Mouse (Mus musculus) midbrain, embryonic 11.5 days (tissue): ENCODE results near the gene Hpse2. TPM values are rescaled to one million over a fixed set of nuclear protein-coding genes. Genes with fewer than 3 reads are reported as not detected.
"Not testable (repeated sequence)": the region's sequence is repeated elsewhere in the genome, so short reads cannot be mapped to it uniquely, and the experiment has no call there.

Source experiments
- ATAC-seq: fragments of 200-750 bp; cut with Nextera tagmentation; 2 replicates; pipeline ENCODE4 v1.8.0; 2017; ENCODE audit warnings: moderate TSS enrichment, moderate library complexity; ENCODE audit not compliant: low FRiP score
- DNase-seq: peaks from one replicate; pipeline ENCODE4 v3.0.0; 2015; ENCODE audit warnings: low spot score; ENCODE audit errors: missing footprints
- H3K27ac ChIP-seq: fragments of 300-500 bp; sonication (generic); 2 replicates; pipeline ENCODE4 v1.5.1; 2014; ENCODE audit warnings: low read depth, low read length
- H3K27me3 ChIP-seq: fragments of 300-500 bp; sonication (generic); 2 replicates; pipeline ENCODE4 v1.6.1; 2014; ENCODE audit warnings: mild to moderate bottlenecking, low read length, moderate library complexity, mixed read lengths; ENCODE audit not compliant: control insufficient read depth, insufficient read depth
- H3K36me3 ChIP-seq: fragments of 300-500 bp; sonication (generic); 2 replicates; pipeline ENCODE4 v1.6.1; 2014; ENCODE audit warnings: mild to moderate bottlenecking, low read length, moderate library complexity, mixed read lengths; ENCODE audit not compliant: control insufficient read depth, insufficient read depth
- H3K4me1 ChIP-seq: fragments of 300-500 bp; sonication (generic); 2 replicates; pipeline ENCODE4 v1.6.1; 2014; ENCODE audit warnings: low read length; ENCODE audit not compliant: control insufficient read depth, insufficient read depth
- H3K4me2 ChIP-seq: fragments of 300-500 bp; sonication (generic); 2 replicates; pipeline ENCODE4 v1.6.1; 2014; ENCODE audit warnings: mild to moderate bottlenecking, moderate library complexity
- H3K4me3 ChIP-seq: fragments of 300-500 bp; sonication (generic); 2 replicates; pipeline ENCODE4 v1.5.1; 2014; ENCODE audit warnings: low read depth, low read length
- H3K9ac ChIP-seq: fragments of 300-500 bp; sonication (generic); 2 replicates; pipeline ENCODE4 v1.6.1; 2014; ENCODE audit warnings: low read length
- H3K9me3 ChIP-seq: fragments of 300-500 bp; sonication (generic); 2 replicates; pipeline ENCODE4 v1.6.1; 2016; ENCODE audit warnings: low read length; ENCODE audit not compliant: control insufficient read depth
- WGBS: fragments of 180-500 bp; shearing (Covaris S2); extraction: QIAGEN DNeasy Blood & Tissue Kit; methylation state at CpG from one replicate; pipeline ENCODE4 v1.1.7; 2014; 5-methylcytosine and 5-hydroxymethylcytosine counted together
- polyA plus RNA-seq: library from polyadenylated mRNA; unstranded; fragments of >200 nt; fragmentation: Nextera tagmentation; extraction: Ambion mirVana; gene quantifications from 2 replicates; pipeline ENCODE4 v1.2.1, GENCODE M21; 2014

Hpse2 gene
- polyA plus RNA-seq, 1 experiment from 2014 or later = 0.04 TPM

DNA sequence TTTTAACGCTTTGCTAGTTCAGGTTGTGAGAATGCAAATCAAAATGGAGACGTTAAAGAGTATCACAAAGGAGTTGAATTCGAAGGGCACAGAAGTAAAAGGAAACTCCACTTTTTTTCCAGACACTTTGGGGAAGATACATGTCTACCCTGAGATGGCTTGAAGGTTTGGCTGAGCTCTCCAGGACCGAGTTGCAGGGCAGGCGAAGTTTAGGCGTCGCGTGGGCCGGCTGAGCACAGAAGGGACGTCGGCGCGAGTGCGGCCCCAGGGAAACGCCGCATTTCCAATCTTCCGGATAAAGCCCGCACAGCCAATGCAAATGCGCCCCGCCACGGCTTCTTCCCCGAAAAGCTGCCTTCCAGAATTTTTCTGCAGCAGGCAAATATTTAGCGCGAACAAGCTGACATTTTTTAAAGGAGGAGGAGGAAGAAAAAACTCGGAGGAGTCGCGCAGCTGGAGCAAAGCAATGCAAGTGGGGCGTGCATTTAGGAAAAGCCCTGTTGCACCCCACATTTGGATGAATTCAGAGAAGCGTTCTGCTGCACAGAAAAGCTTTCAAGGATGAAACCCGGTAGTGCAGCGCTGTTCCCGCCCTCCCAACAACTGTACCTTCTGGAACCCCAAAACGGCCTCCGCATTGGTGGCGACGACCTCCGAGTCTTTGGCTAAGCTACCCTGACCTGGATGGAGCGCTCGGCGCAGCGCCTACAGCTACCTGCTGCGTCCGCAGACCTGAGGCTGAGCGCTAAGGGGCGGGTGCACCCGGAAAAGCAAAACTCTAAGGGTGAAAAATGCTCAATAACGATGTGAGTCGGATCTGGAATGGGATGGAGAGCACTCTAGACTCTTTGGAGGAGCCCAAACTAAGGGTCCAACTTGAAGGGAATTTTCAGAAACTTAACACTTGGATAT is 1.9 kb downstream of the Hpse2 start:
- ATAC-seq (no peak), DNase-seq (peak; percentile 97)
- peak overlapping the region; percentile 59 for H3K4me2 ChIP-seq
- H3K27ac ChIP-seq = no peak overlapping the region
- no peaks in the 10 kb centered on the region for H3K36me3 ChIP-seq
- under 1% methylated on average over 48 of the region's 48 CpGs for WGBS
- H3K4me3 ChIP-seq = peak overlapping the region; percentile 23
- peaks cover 56% of the 10 kb centered on the region for H3K27me3 ChIP-seq
- no peaks in the 10 kb centered on the region for H3K9me3 ChIP-seq
- H3K9ac ChIP-seq = no peak overlapping the region
- peaks cover 11% of the 10 kb centered on the region for H3K4me1 ChIP-seq

DNA sequence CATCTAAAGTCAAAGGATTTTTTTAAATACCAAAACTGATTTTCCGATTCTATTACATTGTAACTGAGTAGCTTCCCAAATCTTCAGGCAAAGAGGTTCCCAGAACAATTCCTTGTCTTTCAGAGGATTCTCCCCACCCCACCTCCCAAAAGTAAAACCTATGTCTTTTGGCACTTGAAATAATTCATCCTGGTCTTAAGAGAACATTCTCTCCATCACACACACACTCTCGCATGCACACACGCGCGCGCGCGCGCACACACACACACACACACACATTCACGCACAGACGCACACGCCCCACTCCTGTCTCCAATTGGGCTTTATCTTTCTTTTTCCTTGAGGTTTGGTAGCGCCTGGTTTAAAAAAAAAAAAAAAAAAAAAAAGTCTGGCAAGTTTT is 2.7 kb downstream of the Hpse2 start:
- WGBS = 2% methylated on average over 13 of the region's 13 CpGs
- no peak for ATAC-seq
- H3K27me3 ChIP-seq = peaks cover 56% of the 10 kb centered on the region
- no peaks in the 10 kb centered on the region for H3K36me3 ChIP-seq
- H3K4me2 ChIP-seq = peak overlapping the region; percentile 59
- H3K9ac ChIP-seq = no peak overlapping the region
- peaks cover 11% of the 10 kb centered on the region for H3K4me1 ChIP-seq
- peak overlapping the region; percentile 34; the same call in 1 of the 2 replicates for H3K4me3 ChIP-seq
- peak; percentile 94 for DNase-seq
- no peaks in the 10 kb centered on the region for H3K9me3 ChIP-seq
- H3K27ac ChIP-seq = no peak overlapping the region

DNA sequence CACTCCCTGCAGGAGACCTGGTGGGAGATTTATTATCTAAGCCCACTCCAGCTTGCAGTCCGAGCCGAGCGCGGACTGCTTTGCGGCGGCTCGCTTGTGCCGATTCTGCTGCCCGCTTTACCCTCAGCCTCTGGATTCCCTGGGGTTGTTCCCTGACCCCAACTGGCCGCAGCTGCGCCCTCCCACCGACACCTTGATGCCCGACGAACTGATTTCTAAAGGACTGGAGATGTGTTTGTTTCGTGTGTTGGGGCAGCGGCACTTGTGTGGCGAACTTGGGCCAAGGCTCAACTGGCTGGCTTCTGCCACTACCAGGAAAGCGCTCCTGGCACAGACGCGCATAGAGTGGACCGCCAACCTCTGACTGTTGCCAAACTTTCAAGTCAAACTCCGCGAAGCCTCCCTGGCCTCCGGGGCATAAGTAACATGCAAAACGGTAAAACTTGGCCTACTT is 3.1 kb downstream of the Hpse2 start:
- Histone ChIP-seq H3K9me3 (no peaks in the 10 kb centered on the region), H3K4me2 (peak overlapping the region; percentile 59), H3K9ac (no peak overlapping the region), H3K27ac (no peak overlapping the region), H3K36me3 (no peaks in the 10 kb centered on the region), H3K4me1 (peaks cover 11% of the 10 kb centered on the region), H3K27me3 (peaks cover 56% of the 10 kb centered on the region), H3K4me3 (peak overlapping the region; percentile 34)
- DNase-seq = peak; percentile 97
- WGBS = under 1% methylated on average over 25 of the region's 25 CpGs
- no peak for ATAC-seq

DNA sequence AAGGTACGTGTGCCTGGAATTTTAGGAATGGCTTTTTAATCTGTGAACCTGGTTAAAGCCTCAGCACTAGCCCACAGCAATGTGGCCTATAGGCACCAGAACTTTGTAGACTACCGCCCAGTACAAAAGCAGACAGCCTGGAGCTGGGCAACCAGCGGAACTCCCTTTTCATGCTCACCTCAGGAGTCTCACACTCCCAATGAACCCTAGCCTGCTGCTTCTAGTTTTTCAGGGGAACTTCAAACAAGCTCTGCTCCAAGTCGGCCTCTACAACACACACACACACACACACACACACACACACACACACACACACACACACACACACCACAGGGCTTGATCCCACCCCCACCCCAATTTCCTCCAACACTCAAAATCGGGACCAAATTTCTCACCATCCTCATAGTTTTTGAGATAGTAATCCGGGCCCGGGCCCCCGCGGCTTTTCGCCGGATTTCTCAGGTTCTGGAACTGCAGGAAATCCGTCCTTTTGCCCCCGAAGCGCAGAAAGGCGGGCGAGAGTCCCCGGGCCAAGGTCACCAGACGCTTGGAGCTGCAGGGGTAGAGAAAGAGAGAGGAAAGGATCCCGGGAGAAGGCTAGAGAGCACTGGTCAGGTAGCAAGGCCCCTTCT is 3.7 kb downstream of the Hpse2 start:
- H3K9ac ChIP-seq = no peak overlapping the region

DNA sequence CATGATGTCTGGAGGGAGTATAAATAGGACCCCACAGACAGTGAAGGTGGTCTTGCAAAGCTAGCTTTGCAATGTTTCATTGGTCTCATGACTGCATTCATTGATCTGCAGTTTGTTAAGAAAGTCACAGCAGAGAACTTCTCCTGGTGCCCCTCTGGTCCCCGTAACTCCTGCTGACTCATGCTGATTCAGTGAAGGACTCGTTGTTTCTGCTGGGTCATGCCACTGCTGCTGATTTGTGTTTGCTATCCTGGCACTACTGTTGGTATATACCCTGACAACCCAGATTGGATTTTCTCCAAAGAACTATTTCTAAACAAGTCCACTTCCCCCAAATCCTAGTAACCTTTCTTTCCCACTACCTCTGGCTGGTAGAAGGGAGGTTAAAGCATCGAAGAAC is 29.3 kb downstream of the Hpse2 start:
- Histone ChIP-seq H3K4me1 (no peaks in the 10 kb centered on the region), H3K9me3 (no peaks in the 10 kb centered on the region), H3K36me3 (no peaks in the 10 kb centered on the region), H3K27me3 (no peaks in the 10 kb centered on the region), H3K27ac (no peak overlapping the region), H3K4me2 (no peak overlapping the region), H3K4me3 (no peak overlapping the region), H3K9ac (no peak overlapping the region)
- WGBS = 84% methylated on average over 3 of the region's 3 CpGs
- ATAC-seq (no peak), DNase-seq (no peak)

More for the DNA sequence above, 3.7 kb downstream of the Hpse2 start:
- no peak overlapping the region for H3K27ac ChIP-seq
- H3K9me3 ChIP-seq = no peaks in the 10 kb centered on the region
- H3K4me3 ChIP-seq = peak overlapping the region; percentile 34
- peaks cover 56% of the 10 kb centered on the region for H3K27me3 ChIP-seq
- no peaks in the 10 kb centered on the region for H3K36me3 ChIP-seq
- H3K4me1 ChIP-seq = peaks cover 11% of the 10 kb centered on the region
- H3K4me2 ChIP-seq = peak overlapping the region; percentile 59
- ATAC-seq (no peak), DNase-seq (peak; percentile 93)
- WGBS = under 1% methylated on average over 19 of the region's 19 CpGs

DNA sequence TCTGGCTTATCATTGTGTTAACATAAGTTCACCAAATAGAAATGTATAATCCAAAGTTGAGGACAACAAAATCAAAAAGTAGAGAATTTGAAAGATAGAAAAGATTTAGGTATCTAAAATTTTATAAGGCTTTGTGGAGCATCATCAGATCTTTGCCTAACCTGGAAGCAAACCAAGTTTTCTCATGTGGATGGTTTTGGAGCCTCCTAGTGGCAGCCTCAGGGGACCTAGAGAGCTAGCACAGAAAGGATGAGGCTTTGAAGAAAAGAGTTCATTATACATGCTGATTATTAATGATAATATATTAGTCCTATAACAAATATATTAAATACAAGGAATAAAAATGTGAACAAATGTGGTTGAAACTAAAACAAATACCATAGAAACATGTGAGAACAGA is 77.0 kb downstream of the Hpse2 start:
- Histone ChIP-seq H3K36me3 (no peaks in the 10 kb centered on the region), H3K9ac (no peak overlapping the region), H3K9me3 (no peaks in the 10 kb centered on the region), H3K4me1 (no peaks in the 10 kb centered on the region), H3K27ac (no peak overlapping the region), H3K4me3 (no peak overlapping the region), H3K27me3 (no peaks in the 10 kb centered on the region), H3K4me2 (no peak overlapping the region)
- DNase-seq (no peak), ATAC-seq (no peak)

DNA sequence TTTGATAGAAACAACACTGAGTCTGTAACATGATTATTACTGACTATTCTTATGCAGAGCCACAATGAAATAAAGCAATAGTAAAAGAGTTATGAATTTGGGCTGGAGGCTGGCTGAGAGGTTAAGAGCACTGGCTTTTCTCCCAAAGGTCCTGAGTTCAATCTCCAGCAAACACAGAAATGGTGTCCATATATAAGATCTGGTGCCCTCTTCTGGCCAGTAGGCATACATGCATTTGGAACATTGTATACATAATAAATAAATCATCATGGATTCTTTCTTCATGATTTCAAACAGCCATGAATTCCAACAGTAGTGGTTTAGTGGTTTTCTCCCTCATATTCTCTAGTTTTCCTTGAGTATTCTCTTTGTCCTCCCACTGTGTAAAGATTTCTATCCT is 81.4 kb downstream of the Hpse2 start:
- Histone ChIP-seq H3K4me2 (no peak overlapping the region), H3K4me1 (no peaks in the 10 kb centered on the region), H3K9me3 (no peaks in the 10 kb centered on the region), H3K4me3 (no peak overlapping the region), H3K27ac (no peak overlapping the region), H3K27me3 (no peaks in the 10 kb centered on the region), H3K36me3 (no peaks in the 10 kb centered on the region), H3K9ac (no peak overlapping the region)
- ATAC-seq (no peak), DNase-seq (no peak)

DNA sequence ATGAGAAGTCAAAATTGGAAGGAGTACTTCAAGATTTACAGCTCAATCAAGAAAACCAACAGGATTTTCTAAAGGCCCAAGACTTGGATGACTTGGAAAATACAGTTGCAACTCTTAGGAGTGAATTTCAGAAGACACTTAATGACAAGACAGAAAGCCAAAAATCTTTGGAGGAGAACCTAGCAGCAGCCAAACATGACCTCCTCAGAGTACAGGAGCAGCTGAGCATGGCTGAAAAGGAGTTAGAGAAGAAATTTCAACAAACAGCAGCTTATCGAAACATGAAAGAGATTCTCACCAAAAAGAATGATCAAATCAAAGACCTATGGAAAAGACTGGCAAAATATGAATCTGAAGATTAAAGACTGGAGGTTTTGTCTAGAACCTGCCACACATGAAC is 106.8 kb downstream of the Hpse2 start:
- H3K9ac ChIP-seq, H3K27me3 ChIP-seq, H3K4me1 ChIP-seq, H3K27ac ChIP-seq, H3K4me2 ChIP-seq, DNase-seq, H3K9me3 ChIP-seq, ATAC-seq, H3K36me3 ChIP-seq, H3K4me3 ChIP-seq: not testable (repeated sequence)
- WGBS = 90% methylated on average over 1 of the region's 1 CpGs

DNA sequence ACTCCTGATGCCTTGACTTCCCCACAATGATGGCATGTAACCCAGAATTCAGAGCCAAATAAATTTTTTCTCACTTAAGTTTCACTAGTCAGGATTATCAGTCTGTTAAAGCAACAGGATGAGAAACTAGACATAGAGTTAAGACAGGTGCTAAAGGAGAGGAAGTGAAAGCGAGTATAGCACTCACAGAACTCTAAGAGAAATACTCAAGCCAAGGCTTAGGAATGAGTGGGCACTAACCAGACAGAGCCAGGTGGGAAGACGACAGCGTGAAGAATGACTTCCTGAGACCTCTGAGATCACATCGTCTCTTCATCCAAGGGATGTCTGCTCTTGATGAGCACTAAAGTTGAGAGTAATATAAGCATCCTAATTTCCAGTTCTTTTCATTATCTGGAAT is 144.2 kb downstream of the Hpse2 start:
- Histone ChIP-seq H3K4me1 (no peaks in the 10 kb centered on the region), H3K4me2 (no peak overlapping the region), H3K9ac (no peak overlapping the region), H3K27me3 (no peaks in the 10 kb centered on the region), H3K9me3 (no peaks in the 10 kb centered on the region), H3K4me3 (no peak overlapping the region), H3K27ac (no peak overlapping the region), H3K36me3 (no peaks in the 10 kb centered on the region)
- ATAC-seq (no peak), DNase-seq (peak; percentile 39)
- 90% methylated on average over 4 of the region's 4 CpGs for WGBS
